Mouse (Mus musculus) mouse trophoblast stem cell (cell line): ENCODE results near the gene Ppp1r13l.

Experiments
- in situ Hi-C, 2 experiments: fragments of 300-500 bp; cut with MseI, MboI; formaldehyde crosslinking; loops; 2 replicates in 1 of 2; 3 replicates in 1 of 2; pipeline ENCODE4 v1.15.1; 2025

The Ppp1r13l gene

DNA sequence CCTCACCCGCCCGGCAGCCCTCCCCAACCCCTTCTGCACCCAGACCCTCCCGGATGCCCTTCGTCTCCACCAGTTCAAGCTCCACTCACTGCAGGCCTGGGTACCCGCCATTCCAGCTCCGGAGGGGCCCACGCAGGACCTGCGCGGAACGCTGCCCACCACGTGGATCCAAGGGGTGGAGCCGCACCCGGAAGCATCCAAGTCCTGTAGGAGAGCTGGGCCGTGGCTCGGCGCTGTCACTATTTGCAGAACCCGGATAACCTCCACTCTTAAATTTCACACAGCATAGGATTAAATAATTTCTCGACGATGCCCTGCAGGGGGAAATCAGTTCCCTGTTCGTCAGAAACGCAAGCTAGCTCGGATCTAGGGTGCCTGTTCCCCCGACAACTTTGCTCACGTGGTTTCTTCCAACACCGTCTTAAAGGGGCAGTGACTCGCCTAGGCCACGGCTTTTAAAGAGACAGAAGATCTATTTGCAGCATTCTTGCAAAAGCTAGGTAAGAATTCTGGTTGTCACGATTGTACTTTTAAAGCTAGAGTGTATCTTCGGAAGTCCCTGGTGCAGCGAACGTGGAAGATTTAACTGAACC, at the start of gene Ppp1r13l, which contains the start of gene Cd3eap:
Ppp1r13l (plus strand) TSS at position 451 of the 593 bp plus-strand sequence.
Cd3eap (minus strand) TSS at position 185 of the 593 bp plus-strand sequence.
- in situ Hi-C loops = no loop called here

DNA sequence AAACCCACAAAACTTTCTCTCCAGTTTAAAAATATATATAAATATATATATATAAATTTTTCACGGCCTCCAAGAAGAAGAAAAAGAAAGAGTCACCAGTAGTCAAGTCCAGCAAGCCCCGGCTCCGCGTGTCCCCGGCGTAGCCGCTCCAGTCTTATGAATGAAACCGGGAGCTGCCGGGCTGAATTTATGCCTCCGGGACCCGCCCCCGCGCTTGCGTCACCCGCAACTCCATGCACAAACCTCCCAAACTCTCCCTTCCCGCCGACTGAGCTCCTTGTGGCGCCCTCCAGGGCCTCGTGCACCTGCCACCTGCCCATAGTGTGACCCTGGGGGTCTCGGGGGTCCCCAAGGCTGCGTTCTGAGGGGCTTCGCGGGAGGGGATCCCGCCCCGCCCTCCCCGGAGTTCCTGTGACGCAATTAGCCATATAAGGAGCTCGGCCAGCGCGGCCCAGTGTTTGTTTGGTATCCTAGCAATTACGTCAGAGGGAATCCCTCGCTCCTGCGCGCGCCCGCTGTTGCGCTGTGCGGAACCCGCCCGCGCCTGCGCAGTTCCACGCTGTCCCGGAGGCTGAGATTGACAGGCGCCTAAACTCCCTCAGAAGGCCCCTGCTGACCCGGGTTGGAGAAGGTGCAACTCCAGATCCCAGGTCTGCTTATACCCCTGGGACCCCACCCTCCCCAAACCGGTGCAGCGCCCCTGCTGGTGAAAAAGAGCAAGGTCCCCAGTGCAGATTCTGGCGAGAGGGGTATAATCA, 49.5 kb upstream of the Ppp1r13l start, which contains the start of gene Fosb:
Fosb (minus strand) TSS at position 168 of the 758 bp plus-strand sequence.
- in situ Hi-C loops = no loop called here

DNA sequence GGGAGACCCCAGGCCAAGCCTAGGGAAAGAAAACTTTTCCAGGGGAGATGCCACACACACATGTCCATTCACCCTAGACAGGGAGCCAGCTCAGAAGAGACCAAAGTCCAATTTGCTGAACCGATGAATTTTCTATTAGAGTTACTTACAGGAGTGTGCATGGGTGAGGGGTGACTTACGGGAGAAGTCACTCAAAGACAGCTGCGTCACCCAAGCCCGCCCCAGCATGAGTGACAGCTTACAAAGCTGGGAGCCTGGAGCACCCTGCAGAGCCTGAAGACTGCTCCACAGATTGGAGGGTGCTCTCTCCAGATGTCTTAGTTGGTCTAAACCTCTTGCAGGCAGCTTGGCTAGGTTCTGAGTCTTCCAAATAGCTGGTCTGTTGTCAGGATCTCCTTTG, 47.6 kb upstream of the Ppp1r13l start:
- in situ Hi-C loops = no loop called here

DNA sequence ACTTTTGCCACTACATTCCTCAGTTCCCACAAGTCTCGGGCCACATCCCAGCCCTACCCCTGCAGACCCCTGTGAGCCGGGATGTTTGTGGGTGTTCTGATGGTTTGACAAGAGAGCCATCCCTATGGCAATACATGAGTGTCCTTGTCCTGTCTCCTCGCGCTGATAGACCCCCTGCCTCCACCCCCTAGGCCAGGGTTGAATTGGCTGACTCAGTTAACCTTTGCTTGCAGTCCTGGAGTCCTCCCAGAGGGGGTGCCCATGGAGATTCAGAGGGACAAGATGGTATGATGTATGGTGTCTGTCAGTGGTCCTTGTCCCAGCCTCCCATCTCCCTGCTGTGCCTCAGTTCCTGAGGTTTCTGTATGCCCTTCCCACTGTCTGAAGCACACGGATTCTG, 45.5 kb upstream of the Ppp1r13l start:
- in situ Hi-C loops = no loop called here

DNA sequence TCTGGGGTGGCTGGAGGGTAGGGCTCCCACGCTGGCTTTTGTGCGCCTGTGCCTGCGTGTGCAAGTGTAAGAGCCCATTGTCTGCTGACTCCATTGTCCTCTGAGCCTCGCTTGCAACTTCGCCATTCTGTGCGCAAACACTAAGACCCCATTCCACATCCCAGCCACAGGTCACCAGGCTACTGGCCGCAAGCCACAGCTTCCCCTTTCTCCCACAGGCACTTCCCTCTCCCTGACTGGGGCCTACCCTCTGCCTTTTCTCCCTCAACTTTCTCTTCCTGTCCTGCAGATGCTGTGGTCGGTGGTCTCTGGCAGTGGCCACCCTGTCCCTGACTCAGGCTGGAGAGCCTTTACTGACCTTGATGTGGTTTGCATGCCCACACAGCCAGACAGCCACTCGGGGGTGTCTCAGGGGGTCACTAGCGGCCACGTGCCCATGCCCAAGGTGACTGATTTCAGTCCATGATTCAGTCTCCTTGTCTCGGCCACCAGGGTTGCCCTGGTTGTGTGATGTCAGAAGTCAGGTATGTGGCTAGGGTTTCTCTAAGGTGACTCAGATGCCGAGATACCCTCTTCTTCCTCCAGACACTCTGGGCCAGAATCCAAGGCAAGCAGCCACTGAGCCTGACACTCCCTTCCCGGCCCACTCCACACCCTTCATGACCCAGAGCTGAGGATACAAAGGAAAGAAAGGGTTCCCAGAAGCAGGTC, 42.9 kb upstream of the Ppp1r13l start:
- in situ Hi-C loops = no loop called here

DNA sequence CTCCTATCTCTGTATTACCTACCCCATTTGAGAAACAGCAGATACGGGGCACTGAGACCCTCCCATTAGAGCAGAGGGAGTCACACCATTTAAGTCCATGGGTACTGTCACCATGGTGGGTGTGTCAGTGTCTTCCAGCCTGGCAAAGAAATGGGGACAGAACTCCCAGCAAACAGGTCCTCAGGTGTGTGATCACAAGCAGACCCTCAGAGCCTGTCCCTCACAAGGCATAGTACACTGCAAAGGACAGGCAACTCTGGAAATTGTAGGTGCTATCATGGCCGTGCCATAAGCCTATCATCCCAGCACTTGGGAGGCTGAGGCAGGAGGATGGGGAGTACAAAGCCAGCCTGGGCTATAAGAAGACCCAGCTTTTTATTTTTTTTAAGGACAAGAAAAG, 41.3 kb upstream of the Ppp1r13l start:
- in situ Hi-C loops = no loop called here

DNA sequence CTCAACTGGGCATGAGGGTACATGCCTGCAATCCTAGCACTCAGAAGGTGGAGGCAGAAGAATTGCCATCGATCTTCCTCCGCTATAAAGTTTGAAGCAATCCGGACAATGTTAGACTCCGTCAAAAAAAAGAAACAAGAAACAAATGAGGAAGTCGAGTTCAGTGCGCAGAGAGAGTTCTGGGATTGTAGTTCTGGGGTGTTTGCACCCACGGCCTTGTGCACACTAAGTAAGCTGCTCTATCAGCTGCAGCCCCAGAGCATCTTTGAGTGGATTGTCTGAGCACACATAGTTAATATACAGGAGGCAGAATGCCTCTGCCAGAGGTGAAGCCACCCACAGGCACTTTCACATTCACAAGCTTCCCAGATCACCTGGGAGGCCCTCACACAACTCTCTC, 40.9 kb upstream of the Ppp1r13l start:
- in situ Hi-C loops = no loop called here

DNA sequence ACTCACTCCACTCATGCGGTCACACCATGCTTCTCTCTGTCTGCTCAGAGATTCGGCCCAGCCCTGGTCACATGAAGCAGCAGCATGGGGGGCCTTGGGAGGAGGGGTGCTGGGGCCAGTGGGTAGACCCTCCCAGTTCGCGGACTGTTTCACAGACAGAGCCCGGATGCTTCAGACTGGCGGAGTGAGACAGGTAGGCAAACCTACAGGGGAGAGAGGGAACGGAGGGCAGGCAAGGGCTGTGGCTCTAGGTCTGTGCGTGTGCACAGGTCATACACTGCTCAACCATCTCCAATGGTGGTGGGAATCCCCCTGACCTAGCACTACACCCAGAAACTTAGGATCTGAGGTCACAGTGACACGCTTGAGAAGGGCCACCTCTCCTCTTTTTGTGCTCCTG, 40.1 kb upstream of the Ppp1r13l start:
- in situ Hi-C loops = no loop called here

DNA sequence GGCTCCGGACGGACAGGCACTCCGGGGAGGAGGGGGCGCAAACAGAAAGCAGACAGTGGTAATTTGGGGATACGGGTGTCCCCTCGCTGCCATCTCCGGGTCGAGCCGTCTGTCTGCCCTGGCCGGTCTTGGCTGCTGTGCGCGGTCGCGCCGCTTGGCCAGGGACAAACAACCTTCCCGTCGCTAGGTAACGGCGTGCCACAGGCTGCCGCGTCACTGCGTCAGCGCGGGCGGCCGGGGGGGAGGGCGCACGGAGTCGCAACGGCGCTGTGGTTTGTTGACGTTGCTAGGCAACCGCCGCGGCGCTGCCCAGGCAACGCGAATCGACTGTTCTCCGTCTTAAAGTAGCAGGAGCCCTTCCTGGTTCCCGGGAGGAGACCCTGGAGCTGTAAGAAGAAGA, 39.6 kb upstream of the Ppp1r13l start:
- in situ Hi-C loops = no loop called here

DNA sequence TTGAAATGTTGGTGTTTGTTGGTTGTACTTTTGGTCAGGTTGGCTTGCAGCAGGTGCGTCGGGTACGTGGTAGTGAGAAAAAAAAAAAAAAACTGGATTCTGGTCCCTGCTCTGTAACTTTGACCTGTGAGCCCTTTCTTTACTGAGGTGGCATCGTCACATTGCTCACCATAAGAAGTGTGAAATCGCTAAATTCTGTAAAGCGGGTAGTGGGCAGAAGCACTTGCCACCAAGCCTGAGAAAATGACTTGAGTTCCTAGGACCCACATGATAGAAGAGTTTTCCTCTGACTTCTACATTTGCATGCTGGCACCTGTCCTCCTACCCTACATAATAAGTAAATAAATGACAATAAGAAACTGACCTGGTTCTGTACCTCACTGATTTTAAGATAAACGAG, 38.9 kb upstream of the Ppp1r13l start:
- in situ Hi-C loops = no loop called here

DNA sequence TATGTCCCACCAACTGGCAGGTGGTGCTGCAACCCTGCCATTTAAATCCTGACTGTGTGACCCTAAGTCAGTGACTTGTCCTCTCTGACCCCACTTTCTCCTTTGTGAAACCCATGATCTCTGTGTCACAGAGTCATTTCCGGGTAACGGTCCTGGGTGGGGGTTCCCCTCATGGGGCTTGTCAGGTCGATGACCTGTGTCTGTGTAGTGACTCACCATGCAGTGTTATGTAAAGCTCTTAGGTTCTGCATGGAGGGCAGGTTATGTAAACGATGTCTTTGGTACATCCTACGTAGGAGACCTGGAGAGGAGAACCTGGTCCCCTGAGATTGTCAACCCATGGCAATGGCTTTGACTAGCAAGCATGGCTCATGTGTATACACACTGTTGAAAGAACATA, 38.1 kb upstream of the Ppp1r13l start:
- in situ Hi-C loops = no loop called here

DNA sequence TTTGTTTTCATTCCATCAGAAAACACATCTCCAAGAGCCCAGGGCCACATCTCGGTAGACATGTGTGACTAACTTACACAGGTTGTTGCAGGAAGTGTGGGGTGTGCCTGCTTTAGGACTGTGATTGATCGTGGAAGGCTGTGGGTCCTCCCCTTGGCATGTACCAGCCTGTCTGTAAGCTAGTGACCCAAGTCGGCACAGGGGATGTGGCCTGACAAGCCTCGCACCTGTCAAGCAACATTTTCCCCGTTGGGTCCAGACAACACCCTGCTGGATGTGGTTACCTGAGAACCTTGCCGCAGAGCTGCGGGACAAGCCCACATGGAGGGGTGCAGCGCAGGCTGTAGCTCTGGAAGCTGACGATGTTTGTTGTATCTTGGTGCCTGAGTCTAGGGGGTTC, 37.1 kb upstream of the Ppp1r13l start:
- in situ Hi-C loops = no loop called here

DNA sequence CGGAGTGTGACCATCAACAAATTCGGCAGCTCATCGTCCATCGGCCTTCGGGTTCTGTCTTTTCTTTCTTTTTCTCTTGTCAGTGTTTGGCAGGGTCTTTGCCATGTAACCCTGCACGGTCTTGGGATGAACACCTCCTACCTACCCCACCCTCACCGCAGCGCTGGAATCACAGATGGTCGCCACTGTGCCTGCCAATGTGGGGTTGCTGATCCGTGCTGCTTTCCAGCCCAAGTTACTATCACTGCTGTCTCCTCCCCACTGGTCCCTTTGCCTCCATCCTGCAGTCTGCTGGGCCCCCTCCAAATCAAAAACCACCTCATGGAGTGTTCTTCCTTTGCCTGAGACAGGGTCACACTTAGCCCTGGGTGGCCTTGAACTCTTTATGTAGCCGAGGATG, 35.3 kb upstream of the Ppp1r13l start:
- in situ Hi-C loops = no loop called here

DNA sequence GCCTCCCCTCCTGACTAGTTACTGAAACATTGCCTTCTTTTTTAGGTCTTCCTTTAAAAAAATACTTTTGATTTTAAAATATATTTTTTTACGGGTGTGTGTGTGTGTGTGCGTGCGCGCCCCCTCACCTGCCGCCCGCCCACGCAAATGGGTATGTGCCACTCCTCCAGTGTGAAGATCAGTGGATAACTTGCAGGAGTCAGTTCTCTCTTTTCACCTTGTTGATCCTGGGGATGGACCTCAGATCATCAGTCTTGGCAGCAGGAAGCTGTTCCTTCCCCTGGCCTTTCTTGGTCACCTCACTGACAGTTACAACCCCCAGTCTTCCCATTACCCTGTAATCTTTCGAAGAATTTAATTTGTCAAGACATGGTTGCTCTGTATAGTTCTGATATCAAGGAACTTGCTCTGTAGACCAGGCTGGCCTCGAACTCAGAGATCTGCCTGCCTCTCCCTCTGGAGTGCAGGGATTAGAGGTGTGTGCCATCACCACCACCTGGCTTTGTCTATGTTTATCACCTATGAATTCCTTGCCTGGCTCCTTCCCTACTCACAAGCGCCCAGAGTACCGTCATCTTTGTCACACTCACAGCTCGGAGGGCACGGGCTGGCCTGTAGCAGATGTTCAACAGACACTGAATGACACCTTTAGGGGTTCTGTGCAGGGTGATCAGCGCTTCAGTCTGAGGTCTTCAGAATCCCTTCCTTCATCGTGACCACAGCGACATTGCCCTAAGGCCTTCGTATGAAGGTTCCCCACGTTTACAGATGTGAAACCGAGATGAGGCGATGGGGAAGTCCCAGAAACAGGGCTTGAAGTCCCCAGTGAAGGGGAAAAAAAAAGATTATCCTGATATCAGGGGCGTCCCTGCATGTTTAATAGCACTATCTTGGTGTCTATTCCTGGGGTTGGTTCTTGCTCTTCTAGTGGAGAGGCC, 34.0 kb upstream of the Ppp1r13l start:
- in situ Hi-C loops = no loop called here

DNA sequence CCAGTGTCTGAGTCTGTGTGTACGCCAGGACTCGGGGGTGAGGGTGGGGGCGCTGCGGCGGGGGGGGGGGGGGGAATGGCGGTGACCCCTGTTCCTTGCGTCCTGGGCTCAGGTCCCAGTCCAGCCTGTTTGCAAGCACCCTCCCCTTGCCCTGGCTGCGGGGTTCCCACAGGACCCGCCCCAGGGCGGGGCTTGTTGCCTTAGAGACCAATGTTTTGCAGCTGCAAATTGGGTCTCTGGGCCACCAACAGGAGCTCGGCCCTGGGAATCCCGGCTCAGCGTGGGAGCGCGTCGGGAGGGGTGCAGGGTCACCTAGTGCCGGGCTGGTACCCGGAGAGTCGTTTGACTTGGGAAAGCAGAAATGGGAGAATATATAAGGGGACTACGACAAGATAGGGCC, 33.2 kb upstream of the Ppp1r13l start:
- in situ Hi-C loops = no loop called here

DNA sequence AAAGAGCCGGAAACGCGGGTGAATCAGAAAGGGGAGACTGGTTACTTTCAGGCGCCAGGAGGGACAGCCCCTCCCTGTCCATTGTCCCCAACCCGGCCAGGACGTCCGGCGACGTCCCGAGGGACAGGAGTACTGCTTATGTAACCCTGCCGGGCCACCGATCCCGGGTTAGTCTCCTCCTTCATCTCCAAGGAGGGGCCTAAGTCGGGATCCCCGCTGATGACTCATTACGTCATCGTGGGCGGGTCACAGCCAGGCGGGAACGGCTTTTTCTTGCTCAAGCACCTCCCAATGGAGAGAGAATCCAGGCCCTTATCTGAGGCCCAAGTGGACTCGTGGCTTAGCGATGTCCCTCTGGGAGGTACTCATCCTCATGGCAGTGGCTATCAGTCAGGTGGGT, 32.4 kb upstream of the Ppp1r13l start:
- in situ Hi-C loops = no loop called here

DNA sequence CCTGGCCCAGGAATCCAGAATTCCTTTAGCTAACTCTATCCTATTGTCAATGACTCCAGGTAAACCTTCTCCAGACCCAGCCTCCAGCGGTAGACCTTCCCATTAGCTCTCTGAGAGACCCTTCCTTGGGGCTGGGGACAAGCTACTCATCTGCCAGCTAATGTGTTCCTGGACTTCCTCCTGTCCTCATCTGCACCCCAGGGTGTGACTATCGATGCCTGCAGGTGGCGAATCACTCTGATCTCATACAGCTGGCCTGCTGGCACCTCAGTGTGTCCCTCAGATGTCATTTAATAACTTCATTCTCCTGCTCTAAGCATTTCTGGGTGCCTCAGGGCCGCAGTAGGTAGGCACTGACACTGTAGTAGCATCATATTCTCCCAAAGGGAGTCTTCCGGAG, 31.8 kb upstream of the Ppp1r13l start:
- in situ Hi-C loops = no loop called here

DNA sequence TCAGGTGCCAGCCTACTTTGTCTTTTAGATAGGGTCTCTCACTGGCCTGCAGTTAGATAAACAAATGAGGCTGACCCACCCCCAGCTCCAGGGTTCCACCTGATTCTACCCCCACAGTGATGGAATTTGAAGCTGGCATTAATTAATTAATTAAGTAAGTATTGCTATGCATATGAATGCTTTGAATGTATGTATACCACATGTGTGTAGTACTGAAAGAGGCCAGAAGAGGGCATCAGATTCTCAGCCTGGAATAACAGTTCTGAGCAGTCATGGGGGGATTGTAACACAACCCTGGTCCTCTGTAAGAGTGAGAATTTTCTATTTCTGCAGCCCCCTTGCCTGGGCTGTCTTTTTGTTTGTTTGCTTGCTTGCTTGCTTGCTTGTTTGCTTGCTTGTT, 31.1 kb upstream of the Ppp1r13l start:
- in situ Hi-C loops = no loop called here

DNA sequence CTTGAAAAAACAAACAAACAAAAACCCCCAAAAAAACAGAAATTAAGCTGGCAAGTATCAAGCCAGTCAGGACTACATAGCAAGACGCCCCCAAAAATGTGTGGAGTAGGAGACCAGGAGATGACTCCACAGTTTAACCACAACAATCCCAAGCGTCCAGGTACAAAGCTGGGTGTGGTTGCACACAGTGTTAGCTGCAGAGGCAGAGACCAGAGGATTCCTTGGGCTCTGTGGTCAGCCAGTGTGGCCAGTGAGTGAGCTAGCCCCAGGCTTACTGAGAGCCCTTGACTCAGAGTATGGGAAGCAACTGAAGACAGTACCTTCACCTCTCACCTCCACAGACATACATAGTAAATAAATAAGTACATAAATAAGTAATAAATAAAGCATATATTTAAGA, 27.6 kb upstream of the Ppp1r13l start:
- in situ Hi-C loops = no loop called here

DNA sequence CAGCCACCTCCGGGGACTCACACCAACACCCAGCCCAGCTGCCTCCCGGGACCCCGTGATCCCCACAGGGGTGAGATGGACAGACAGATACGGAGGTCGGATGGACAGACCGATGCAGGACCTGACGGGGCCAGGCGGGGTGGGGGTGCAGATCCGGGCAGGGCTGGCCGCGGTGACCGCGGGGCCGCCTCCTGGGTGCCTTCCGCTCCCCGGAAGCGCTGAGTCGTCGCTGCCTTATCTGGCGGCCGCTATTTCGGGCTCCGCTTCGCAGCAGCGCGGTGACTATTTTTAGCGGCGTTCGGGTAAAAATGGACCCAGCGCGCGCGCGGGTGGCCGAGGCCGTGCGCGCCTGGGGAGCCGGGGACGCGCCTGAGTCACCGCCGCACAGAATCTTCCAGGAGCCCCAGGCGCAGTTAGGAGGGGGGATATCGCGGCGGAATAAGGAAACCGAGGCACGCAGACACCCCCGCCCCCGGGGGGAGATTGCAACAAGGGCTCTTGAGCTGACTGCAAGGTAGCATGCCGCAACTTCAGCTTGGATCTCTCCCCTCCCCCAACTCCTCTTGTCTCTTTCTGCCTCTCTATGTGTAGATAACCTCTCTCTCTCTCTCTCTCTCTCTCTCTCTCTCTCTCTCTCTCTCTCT, 26.7 kb upstream of the Ppp1r13l start:
- in situ Hi-C loops = no loop called here

DNA sequence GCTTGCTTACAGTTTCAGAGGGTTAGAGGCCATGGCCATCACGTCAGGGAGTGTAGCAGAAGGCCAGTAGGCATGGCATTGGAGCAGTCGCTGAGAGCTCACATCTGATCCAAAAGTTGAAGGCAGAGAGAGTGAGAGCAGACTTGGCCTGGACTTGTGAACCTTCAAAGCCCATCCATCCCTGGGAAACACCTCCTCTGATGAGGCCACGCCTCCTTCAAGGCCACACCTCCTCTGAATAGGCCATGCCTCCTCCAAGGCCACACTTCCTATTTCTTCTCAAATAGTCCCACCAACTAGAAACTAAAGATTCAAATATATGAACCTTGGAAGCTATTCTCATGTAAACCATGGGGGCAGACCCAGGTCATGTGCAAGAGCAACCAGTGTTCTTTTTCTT, 24.0 kb upstream of the Ppp1r13l start:
- in situ Hi-C loops = no loop called here
